Mouse (Mus musculus) heart, embryonic 12.5 days (tissue): Measurements from ENCODE around the gene Proca1. TPM values are rescaled to one million over a fixed set of nuclear protein-coding genes. Genes with fewer than 3 reads are reported as not detected.

Experiments
- ATAC-seq: fragments of 200-750 bp; cut with Nextera tagmentation; 2 replicates; pipeline ENCODE4 v1.8.0; 2017; ENCODE audit warnings: moderate TSS enrichment, moderate library complexity; ENCODE audit not compliant: insufficient number of reproducible peaks, low FRiP score
- H3K27ac ChIP-seq: fragments of 300-500 bp; sonication (generic); 2 replicates; pipeline ENCODE4 v1.5.1; 2016; ENCODE audit warnings: mild to moderate bottlenecking, moderate library complexity; ENCODE audit not compliant: poor library complexity, severe bottlenecking
- H3K27me3 ChIP-seq: fragments of 300-500 bp; sonication (generic); replicated peaks from 2 replicates; pipeline ENCODE4 v1.6.1; 2016; ENCODE audit warnings: mild to moderate bottlenecking, moderate library complexity
- H3K36me3 ChIP-seq: fragments of 300-500 bp; sonication (generic); 2 replicates; pipeline ENCODE4 v1.6.1; 2016; ENCODE audit warnings: mild to moderate bottlenecking, moderate library complexity
- H3K4me1 ChIP-seq: fragments of 300-500 bp; sonication (generic); replicated peaks from 2 replicates; pipeline ENCODE4 v1.6.1; 2016; ENCODE audit warnings: mild to moderate bottlenecking
- H3K4me2 ChIP-seq: fragments of 300-500 bp; sonication (generic); 2 replicates; pipeline ENCODE4 v1.6.1; 2016; ENCODE audit warnings: mild to moderate bottlenecking, moderate library complexity
- H3K4me3 ChIP-seq: fragments of 300-500 bp; sonication (generic); 2 replicates; pipeline ENCODE4 v1.5.1; 2016; ENCODE audit warnings: mild to moderate bottlenecking
- H3K9ac ChIP-seq: fragments of 300-500 bp; sonication (generic); 2 replicates; pipeline ENCODE4 v1.6.1; 2016; ENCODE audit warnings: mild to moderate bottlenecking, moderate library complexity
- H3K9me3 ChIP-seq: fragments of 300-500 bp; sonication (generic); replicated peaks from 2 replicates; pipeline ENCODE4 v1.6.1; 2016; ENCODE audit warnings: mild to moderate bottlenecking, moderate library complexity
- WGBS: fragments of 180-500 bp; shearing (Covaris S2); methylation state at CpG from one replicate; pipeline ENCODE4 v1.1.7; 2016; 5-methylcytosine and 5-hydroxymethylcytosine counted together
- polyA plus RNA-seq: library from polyadenylated mRNA; unstranded; fragments of >200 nt; fragmentation: Nextera tagmentation; extraction: Ambion mirVana; gene quantifications from 2 replicates; pipeline ENCODE4 v1.2.1, GENCODE M21; 2016

Gene Proca1
- polyA plus RNA-seq, 1 experiment from 2014 or later: 3.1 TPM

DNA sequence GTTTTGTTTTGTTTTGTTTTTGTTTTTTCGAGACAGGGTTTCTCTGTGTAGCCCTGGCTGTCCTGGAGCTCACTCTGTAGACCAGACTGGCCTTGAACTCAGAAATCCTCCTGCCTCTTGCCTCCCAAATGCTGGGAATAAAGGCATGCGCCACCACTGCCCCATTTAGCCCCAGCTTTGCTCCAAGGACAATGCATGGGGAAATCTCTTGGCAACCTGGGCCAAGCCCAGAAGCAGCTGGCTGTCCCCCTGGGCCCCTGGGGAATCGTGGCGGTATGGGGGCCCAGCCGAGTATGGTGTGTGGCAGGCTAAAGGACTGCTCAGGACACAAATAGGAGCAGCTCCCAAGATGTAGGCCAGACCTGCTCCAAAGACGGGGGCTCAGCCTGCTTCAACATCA lies 11.1 kb downstream of the Proca1 start:
- Histone ChIP-seq H3K9me3 (no peaks in the 10 kb centered on the region), H3K9ac (no peak overlapping the region), H3K4me2 (no peak overlapping the region), H3K4me3 (no peak overlapping the region), H3K27ac (no peak overlapping the region), H3K36me3 (peaks cover 63% of the 10 kb centered on the region), H3K4me1 (no peaks in the 10 kb centered on the region), H3K27me3 (no peaks in the 10 kb centered on the region)
- WGBS: 85% methylated on average over 6 of the region's 6 CpGs
- no peak for ATAC-seq

DNA sequence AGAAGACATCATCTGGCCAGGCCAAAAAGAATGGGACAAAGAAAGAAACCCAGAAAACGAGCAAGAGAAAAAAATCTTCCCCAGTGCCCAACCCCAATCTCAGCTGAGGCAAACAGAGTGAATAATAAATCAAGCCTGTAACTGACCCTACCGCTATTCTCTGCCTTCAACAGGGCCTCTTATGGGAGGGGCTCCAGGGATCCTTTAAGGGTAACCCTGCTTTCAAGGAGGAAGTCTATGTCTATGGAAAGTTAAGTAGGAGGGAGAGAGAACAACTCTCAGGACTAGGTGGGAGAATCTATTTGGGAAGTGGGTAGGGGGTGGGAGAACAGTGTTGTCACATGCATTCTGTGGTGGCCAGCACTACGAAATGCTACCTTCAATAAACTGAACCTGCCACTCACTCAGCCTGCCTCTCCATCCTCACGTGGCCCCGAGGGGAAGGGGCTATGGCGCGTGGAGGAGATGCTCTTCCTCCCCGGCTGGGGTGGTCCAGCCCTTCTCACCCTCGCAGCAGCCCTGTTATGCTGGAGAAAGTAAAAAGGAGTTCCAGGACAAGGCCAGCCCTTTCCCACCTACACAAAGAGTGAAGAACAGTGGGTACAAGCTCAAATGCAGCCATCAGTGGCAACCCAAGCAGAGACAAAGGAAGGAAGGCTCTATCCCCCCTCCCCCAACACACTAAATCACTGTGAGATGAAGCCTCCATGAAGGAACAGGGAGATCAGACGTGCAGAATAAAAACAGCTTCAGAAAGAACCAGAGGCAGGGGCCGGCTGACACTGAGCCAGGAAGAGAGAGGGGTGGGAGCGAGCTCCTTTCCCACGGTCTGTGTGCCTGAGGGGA lies 12.4 kb downstream of the Proca1 start:
- Histone ChIP-seq H3K27ac (no peak overlapping the region), H3K27me3 (no peaks in the 10 kb centered on the region), H3K4me3 (no peak overlapping the region), H3K4me1 (no peaks in the 10 kb centered on the region), H3K36me3 (peaks cover 76% of the 10 kb centered on the region), H3K9ac (no peak overlapping the region), H3K9me3 (no peaks in the 10 kb centered on the region), H3K4me2 (no peak overlapping the region)
- WGBS: 87% methylated on average over 13 of the region's 13 CpGs
- ATAC-seq: no peak

DNA sequence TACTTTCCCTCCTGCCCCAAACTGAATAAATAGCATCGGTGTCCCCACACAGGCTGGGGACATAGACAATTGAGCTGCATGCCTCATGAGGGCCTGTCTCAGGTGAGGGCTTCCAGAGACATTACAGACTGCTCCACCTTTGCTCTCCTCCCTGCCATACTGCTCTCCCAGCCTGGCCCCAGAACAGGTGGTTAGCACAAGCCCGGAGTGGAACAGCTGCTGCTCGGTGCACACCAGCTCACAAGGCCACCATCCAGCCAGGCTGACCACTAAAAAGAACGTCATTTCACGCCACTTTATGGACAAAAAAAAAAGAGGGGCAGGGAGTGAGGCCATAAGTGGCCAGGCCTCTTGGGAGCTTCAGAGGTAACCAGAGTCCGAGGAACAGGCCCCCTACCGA lies 14.0 kb downstream of the Proca1 start:
- no peaks in the 10 kb centered on the region for H3K4me1 ChIP-seq
- no peak overlapping the region for H3K27ac ChIP-seq
- H3K4me3 ChIP-seq: no peak overlapping the region
- H3K9ac ChIP-seq: no peak overlapping the region
- H3K27me3 ChIP-seq: no peaks in the 10 kb centered on the region
- peaks cover 92% of the 10 kb centered on the region for H3K36me3 ChIP-seq
- H3K4me2 ChIP-seq: no peak overlapping the region
- WGBS: 91% methylated on average over 7 of the region's 7 CpGs
- no peaks in the 10 kb centered on the region for H3K9me3 ChIP-seq
- ATAC-seq: no peak

DNA sequence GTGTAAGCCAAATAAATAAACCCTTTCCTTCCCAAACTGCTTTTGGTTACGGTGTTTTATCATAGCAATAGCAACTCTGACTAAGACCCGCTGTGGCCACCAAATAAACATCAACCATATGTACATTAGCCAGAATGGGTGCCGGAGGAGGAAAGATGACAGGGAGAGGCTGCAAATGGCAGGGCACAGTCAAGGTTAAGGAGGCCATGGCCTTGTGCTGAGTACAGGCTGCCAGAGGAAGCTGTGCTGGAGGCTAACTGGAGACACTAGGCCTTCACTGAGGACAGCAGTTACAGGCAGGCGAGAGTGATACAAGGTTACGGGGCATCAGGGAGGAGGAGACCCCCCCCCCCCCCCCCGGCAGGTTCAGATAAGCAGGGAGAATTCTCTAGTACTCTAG lies 16.7 kb downstream of the Proca1 start:
- Histone ChIP-seq H3K9ac (no peak overlapping the region), H3K27ac (no peak overlapping the region), H3K4me3 (no peak overlapping the region), H3K27me3 (no peaks in the 10 kb centered on the region), H3K4me2 (no peak overlapping the region), H3K9me3 (no peaks in the 10 kb centered on the region), H3K4me1 (no peaks in the 10 kb centered on the region), H3K36me3 (peaks cover 99% of the 10 kb centered on the region)
- ATAC-seq: no peak
- WGBS: 93% methylated on average over 6 of the region's 6 CpGs

DNA sequence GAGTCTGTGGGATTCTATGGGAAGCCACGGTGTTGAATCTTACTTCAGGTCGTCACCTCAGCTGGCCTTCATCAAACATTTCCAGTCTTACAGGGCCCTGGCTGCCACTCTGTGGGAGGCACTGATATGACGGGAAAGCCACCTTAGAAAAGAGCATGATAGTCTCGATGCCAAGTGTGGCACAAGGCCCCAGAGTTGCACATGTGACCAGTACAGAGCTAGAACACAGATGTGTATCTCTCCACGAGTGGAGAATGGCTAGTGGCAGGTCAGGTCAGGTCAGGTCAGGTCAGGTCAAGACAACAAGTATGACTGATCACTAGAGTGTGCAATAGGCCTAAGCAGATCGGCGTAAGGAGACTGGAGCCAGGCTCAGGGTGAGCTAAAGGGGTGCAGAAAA lies 17.4 kb downstream of the Proca1 start:
- Histone ChIP-seq H3K27me3 (no peaks in the 10 kb centered on the region), H3K27ac (no peak overlapping the region), H3K9me3 (no peaks in the 10 kb centered on the region), H3K36me3 (peaks cover 99% of the 10 kb centered on the region), H3K4me2 (no peak overlapping the region), H3K9ac (no peak overlapping the region), H3K4me3 (no peak overlapping the region), H3K4me1 (no peaks in the 10 kb centered on the region)
- WGBS: 70% methylated on average over 7 of the region's 7 CpGs
- ATAC-seq: no peak

DNA sequence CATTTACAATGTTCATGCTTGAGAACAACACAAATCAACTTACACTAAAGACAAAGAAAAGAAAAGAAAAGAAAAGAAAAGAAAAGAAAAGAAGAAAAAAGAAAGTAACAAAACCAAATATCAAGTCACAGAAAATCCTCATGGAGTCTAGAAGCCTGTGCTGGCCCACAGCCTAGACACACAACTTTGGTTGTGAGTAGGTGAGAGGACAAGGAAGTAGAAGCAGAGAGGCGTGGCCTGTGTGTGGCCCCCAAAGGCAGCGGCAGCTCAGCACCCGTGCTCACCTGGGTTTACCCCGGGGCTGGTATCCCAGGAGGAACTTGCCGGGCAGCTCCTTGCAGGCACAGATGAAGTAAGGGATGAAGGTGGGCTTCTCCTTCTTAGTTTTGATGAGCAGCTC lies 18.3 kb downstream of the Proca1 start:
- WGBS: 89% methylated on average over 5 of the region's 5 CpGs
- ATAC-seq: no peak
- H3K27ac ChIP-seq: no peak overlapping the region
- no peak overlapping the region for H3K4me3 ChIP-seq
- no peaks in the 10 kb centered on the region for H3K4me1 ChIP-seq
- no peaks in the 10 kb centered on the region for H3K9me3 ChIP-seq
- no peak overlapping the region for H3K4me2 ChIP-seq
- peaks cover 99% of the 10 kb centered on the region for H3K36me3 ChIP-seq
- H3K9ac ChIP-seq: no peak overlapping the region
- H3K27me3 ChIP-seq: no peaks in the 10 kb centered on the region

DNA sequence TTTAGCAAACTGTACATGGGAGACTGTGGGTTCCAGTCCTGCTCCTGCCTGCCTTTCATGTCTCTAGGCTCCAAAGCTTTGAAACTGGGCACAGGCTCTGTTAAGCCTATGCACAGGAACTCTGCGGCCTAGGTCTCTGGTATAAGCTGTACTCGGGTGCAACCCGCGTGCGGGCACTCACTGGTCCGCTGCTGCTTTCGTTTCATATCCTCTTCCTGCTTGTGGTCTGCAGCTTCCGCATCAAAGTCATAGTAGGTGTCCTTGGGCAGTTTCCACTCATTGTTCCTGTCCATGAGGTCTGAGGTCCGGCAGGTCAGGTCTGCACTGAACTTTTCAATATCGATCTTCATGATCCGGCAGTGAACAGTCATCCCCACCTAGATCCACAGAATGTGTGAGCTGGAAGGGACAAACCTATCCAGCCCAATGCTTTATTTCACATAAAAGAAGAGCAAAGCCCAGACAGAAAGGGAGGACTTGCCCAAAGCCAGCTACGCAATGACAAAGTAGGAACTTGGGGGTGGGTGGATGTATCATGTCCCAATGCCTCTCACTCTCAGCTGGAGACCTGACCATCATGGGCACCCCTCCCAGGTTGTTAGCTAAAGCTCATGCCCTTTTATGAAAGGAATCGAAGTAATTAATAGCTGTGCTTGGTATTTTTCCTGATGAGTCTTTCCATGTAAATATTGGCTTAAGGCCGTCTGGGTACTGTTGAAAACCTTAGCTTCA lies 20.1 kb downstream of the Proca1 start:
- Histone ChIP-seq H3K27me3 (no peaks in the 10 kb centered on the region), H3K36me3 (peaks cover 98% of the 10 kb centered on the region), H3K4me1 (no peaks in the 10 kb centered on the region), H3K27ac (no peak overlapping the region), H3K9me3 (no peaks in the 10 kb centered on the region), H3K4me2 (no peak overlapping the region), H3K4me3 (no peak overlapping the region), H3K9ac (no peak overlapping the region)
- no peak for ATAC-seq
- 95% methylated on average over 14 of the region's 14 CpGs for WGBS

DNA sequence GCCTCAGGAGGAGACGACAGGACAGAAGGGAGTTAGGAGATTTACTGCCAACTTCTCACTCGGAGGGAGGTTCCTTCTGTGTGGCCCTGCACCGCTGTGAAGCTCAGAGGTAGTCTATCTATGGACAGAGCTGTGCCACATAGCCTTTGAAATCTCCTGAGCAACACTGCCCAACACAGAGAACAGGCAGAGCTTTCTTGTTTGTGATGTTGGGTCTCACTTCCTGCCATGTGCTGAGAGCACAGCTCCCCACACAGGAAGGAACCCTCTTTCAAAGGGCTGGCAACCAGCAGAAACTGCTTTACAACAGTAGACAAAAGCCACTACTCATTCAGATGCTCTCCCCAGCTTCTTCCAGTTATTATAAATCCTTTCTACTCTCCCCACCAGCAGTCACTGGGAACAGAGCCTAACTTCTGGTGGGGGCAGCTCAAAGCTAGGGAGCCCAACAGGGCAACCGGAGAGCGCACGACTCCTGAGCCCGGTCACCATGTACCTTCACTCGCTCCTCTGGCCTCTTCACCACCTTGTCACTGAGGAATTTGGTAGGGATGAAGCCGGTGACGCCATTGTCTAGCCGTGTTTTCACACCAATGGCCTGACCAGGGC lies 22.6 kb downstream of the Proca1 start:
- Histone ChIP-seq H3K9me3 (no peaks in the 10 kb centered on the region), H3K27me3 (no peaks in the 10 kb centered on the region), H3K4me1 (no peaks in the 10 kb centered on the region), H3K4me3 (no peak overlapping the region), H3K4me2 (no peak overlapping the region), H3K9ac (no peak overlapping the region), H3K36me3 (peaks cover 96% of the 10 kb centered on the region), H3K27ac (no peak overlapping the region)
- no peak for ATAC-seq
- WGBS: 86% methylated on average over 11 of the region's 11 CpGs

DNA sequence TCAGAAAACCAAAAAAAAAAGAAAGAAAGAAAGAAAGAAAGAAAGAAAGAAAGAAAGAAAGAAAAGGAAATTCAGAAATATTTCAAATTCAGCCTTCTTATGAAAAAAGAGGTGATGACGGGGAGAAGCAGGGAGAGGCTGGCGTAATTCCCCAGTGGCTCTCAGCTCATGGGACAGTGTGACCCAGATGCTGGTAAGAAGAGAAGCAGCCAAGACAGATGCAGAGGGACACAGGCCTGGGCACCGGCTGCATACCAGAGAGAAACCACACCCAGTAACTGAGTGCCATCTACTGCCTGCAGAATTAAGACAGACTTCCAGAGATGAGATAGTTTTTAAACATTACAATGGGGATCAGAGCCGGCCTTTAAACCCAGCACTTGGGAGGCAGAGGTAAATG lies 30.4 kb downstream of the Proca1 start:
- 88% methylated on average over 4 of the region's 4 CpGs for WGBS
- Histone ChIP-seq H3K4me1 (no peaks in the 10 kb centered on the region), H3K9ac (no peak overlapping the region), H3K4me2 (no peak overlapping the region), H3K27ac (no peak overlapping the region), H3K36me3 (peaks cover 96% of the 10 kb centered on the region), H3K27me3 (no peaks in the 10 kb centered on the region), H3K4me3 (no peak overlapping the region), H3K9me3 (no peaks in the 10 kb centered on the region)
- no peak for ATAC-seq

DNA sequence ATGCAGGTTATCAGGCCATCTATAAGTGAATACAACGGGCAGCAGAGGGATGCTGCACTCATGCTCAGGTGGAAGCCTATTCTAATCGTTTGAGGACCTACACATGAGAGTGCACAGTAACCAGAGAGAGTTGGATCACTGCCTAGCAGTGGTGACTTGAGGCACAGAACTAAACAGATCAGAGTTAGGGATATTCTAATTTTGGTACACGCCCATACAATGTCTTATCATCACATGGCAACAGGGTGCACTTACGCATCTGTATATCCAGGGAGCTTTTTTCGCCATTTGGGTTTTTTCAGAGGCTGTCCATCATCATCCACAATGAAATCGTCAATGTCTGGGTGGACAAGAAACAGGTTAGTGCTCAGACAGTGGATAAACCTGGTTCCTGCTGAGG lies 38.3 kb downstream of the Proca1 start:
- Histone ChIP-seq H3K9ac (no peak overlapping the region), H3K9me3 (no peaks in the 10 kb centered on the region), H3K27ac (no peak overlapping the region), H3K27me3 (no peaks in the 10 kb centered on the region), H3K36me3 (peaks cover 82% of the 10 kb centered on the region), H3K4me1 (no peaks in the 10 kb centered on the region), H3K4me2 (no peak overlapping the region), H3K4me3 (no peak overlapping the region)
- ATAC-seq: no peak
- 89% methylated on average over 6 of the region's 6 CpGs for WGBS

DNA sequence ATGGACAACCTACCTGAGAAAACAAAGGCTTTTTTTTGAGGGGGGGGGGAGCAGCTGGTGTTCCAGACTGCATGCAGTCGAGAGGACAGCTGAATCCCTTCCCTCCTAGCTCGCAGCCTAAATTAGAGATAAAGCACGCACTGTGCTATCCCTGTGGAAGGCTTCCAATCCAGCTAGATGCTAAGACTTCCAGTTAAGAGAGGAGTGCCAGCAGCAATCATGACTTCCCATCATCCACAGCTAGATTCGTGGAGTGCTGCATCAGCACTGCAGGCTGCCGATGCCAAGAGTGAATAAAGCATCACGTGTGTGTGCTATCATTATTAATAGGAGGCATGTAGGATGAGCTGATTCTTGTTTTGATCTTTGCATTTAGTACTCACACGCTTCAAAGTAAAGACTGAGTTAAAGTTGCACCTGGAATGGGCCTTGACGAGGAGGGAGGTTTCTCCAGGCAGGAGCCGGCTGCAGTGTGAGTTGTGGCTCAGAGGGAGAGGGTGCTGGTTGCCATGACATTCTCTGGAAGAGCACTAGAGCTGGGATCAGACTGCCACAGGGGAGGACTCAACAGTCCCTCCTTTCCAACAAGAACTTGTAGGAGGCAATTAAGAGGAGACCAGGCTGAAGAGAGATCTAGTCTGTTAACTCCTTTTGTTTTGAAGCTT lies 47.1 kb downstream of the Proca1 start:
- WGBS: 88% methylated on average over 9 of the region's 9 CpGs

More for the DNA sequence above, 47.1 kb downstream of the Proca1 start:
- peaks cover 12% of the 10 kb centered on the region for H3K4me1 ChIP-seq
- H3K9me3 ChIP-seq: 0 out of 2 replicates have a peak, but pooled peaks cover 3% of the 10 kb centered on the region
- H3K4me2 ChIP-seq: no peak overlapping the region
- no peak overlapping the region for H3K27ac ChIP-seq
- peaks cover 24% of the 10 kb centered on the region for H3K36me3 ChIP-seq
- H3K27me3 ChIP-seq: no peaks in the 10 kb centered on the region
- no peak overlapping the region for H3K9ac ChIP-seq
- no peak for ATAC-seq
- no peak overlapping the region for H3K4me3 ChIP-seq
